Mouse (Mus musculus): ENCODE data around the gene Pcdh19. TPM values are rescaled to one million over a fixed set of nuclear protein-coding genes. Genes with fewer than 3 reads are reported as not detected.

Pcdh19 gene
- total and polyA plus RNA-seq, 3 experiments: not detected

DNA sequence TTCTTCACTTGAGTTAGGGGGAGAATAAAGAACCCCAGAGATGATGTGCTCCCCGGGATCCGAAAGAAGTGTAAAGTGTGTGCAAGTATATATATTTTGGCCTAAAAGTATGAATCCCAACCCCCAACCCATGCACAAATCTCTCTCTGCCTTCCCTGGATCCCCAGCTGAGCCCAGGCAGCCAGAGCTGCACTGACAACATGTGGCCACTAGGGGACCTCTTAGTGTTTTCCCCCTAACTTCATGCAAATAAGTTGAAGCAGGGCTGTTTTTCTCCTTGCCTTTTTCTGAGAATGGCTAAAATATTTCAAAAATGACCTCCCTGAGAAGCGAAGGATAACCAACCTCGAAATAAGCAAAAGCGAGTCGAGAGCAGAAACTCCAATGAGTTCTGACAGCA is 46.2 kb upstream of the Pcdh19 start:
- TF ChIP-seq POLR2AphosphoS2 (IDR thresholded peaks at IDR 0.05; ENCODE audit: low read depth, low read length) (no peak), SMC3 (IDR thresholded peaks at IDR 0.05; ENCODE audit: low read depth, low read length) (peak; percentile 28; the same call in 1 of the 2 replicates), RAD21 (IDR thresholded peaks at IDR 0.05; ENCODE audit: low read depth, low read length) (peak; percentile 3; the same call in 1 of the 2 replicates), ZC3H11A (IDR thresholded peaks at IDR 0.05; ENCODE audit: low read depth, low read length) (no peak), ZKSCAN1 (IDR thresholded peaks at IDR 0.05; ENCODE audit: borderline replicate concordance, low read depth, low read length) (no peak), MEF2A (IDR thresholded peaks at IDR 0.05; ENCODE audit: borderline replicate concordance, low read depth, low read length) (no peak), MAZ (IDR thresholded peaks at IDR 0.05; ENCODE audit: low read depth, low read length) (no peak), PAX5 (IDR thresholded peaks at IDR 0.05; ENCODE audit: low read length) (no peak), NELFE (IDR thresholded peaks at IDR 0.05; ENCODE audit: low read depth, low read length) (no peak), RCOR1 (conservative IDR thresholded peaks at IDR 0.05; ENCODE audit: low read depth, low read length) (no peak), MAFK (IDR thresholded peaks at IDR 0.05; ENCODE audit: insufficient replicate concordance, low read length) (no peak), E2F4 (IDR thresholded peaks at IDR 0.05; ENCODE audit: insufficient replicate concordance, low read depth, low read length) (no peak), POLR2A (IDR thresholded peaks at IDR 0.05; ENCODE audit: low read depth, low read length) (no peak), CTCF (conservative IDR thresholded peaks at IDR 0.05 in 1 of 2, IDR thresholded peaks at IDR 0.05 in 1 of 2; ENCODE audit: low read depth in 2 of 2, low read length in 2 of 2) (peak; percentile 59 to 75), KAT2A (IDR thresholded peaks at IDR 0.05; ENCODE audit: insufficient replicate concordance, low read length) (no peak), HCFC1 (IDR thresholded peaks at IDR 0.05; ENCODE audit: low read depth, low read length) (no peak), UBTF (IDR thresholded peaks at IDR 0.05; ENCODE audit: low read depth, low read length) (no peak), ZNF384 (IDR thresholded peaks at IDR 0.05; ENCODE audit: low read depth, low read length) (no peak), JUN (IDR thresholded peaks at IDR 0.05; ENCODE audit: insufficient read depth, low read depth, low read length) (no peak), BHLHE40 (IDR thresholded peaks at IDR 0.05; ENCODE audit: low read depth, low read length) (no peak), CHD1 (IDR thresholded peaks at IDR 0.05; ENCODE audit: low read depth, low read length) (no peak), CHD2 (IDR thresholded peaks at IDR 0.05; ENCODE audit: low read length) (no peak), IRF4 (IDR thresholded peaks at IDR 0.05; ENCODE audit: low read depth, low read length) (no peak)
- Histone ChIP-seq H3K36me3 (replicated peaks in 1 of 2; ENCODE audit: control insufficient read depth in 1 of 2, insufficient read depth in 1 of 2, low read length in 1 of 2) (no peaks in the 10 kb centered on the region), H3K4me1 (ENCODE audit: control insufficient read depth in 1 of 2, insufficient read depth in 2 of 2) (no peaks in the 10 kb centered on the region; a peak in 1 of 4 replicates), H3K4me2 (ENCODE audit: insufficient read depth, low read depth, poor library complexity, severe bottlenecking) (no peak overlapping the region), H3K27ac (ENCODE audit: insufficient read depth, low read depth) (no peak overlapping the region), H3K9me3 (replicated peaks; ENCODE audit: low read length) (no peaks in the 10 kb centered on the region), H3K27me3 (replicated peaks) (no peaks in the 10 kb centered on the region), H3K9ac (ENCODE audit: insufficient read depth, low read depth) (no peak overlapping the region), H3K79me2 (replicated peaks; ENCODE audit: control insufficient read depth, extremely low read depth, insufficient read depth, poor library complexity, severe bottlenecking) (no peaks in the 10 kb centered on the region), H3K4me3 (replicated peaks in 1 of 3; ENCODE audit: low read depth in 2 of 3, low read length in 2 of 3, poor library complexity in 1 of 3) (no peak overlapping the region)
- in situ Hi-C loops (cut with MboI; ENCODE audit: low pct_ligation_motif_present, low pct_unique_long_range_greater_than_20kb, low sequenced_read_pairs) (no loop called here), dilution Hi-C loops (cut with MboI; ENCODE audit: extremely low pct_ligation_motif_present, extremely low pct_unique_long_range_greater_than_20kb, low sequenced_read_pairs) (no loop called here)
- DNase-seq (ENCODE audit: extremely low read depth): peak; percentile 36

DNA sequence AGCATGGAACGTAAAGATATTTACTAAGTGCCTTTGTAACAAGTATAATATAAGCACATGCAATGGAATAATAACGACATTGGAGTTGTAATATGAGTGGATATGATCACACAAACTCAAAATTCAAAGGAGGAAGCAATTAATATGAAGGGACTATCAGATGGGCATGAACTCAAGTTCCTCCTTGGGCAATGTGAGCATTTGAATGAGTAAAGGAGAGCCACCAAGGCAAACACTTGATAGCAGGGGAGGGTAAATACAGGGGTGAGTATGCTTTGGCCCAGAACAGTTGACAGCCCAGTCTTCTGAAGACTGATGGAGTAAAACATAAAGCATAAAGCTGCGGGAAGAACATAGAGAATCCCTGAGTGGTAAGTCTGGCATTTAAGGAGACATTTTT is 32.7 kb upstream of the Pcdh19 start:
- no peaks in the 10 kb centered on the region for H3K79me2 ChIP-seq (replicated peaks; ENCODE audit: control insufficient read depth, extremely low read depth, insufficient read depth, poor library complexity, severe bottlenecking)
- H3K9ac ChIP-seq (ENCODE audit: insufficient read depth, low read depth): no peak overlapping the region
- in situ Hi-C loops (cut with MboI; ENCODE audit: low pct_ligation_motif_present, low pct_unique_long_range_greater_than_20kb, low sequenced_read_pairs): no loop called here
- H3K27ac ChIP-seq (ENCODE audit: insufficient read depth, low read depth): no peak overlapping the region
- H3K4me3 ChIP-seq (replicated peaks in 1 of 3; ENCODE audit: low read depth in 2 of 3, low read length in 2 of 3, poor library complexity in 1 of 3): no peak overlapping the region
- no peaks in the 10 kb centered on the region for H3K4me1 ChIP-seq (ENCODE audit: control insufficient read depth in 1 of 2, insufficient read depth in 2 of 2)
- no peaks in the 10 kb centered on the region for H3K9me3 ChIP-seq (replicated peaks; ENCODE audit: low read length)
- no peaks in the 10 kb centered on the region for H3K27me3 ChIP-seq (replicated peaks)
- no peak overlapping the region for H3K4me2 ChIP-seq (ENCODE audit: insufficient read depth, low read depth, poor library complexity, severe bottlenecking)
- H3K36me3 ChIP-seq (replicated peaks in 1 of 2; ENCODE audit: control insufficient read depth in 1 of 2, insufficient read depth in 1 of 2, low read length in 1 of 2): no peaks in the 10 kb centered on the region
- dilution Hi-C loops (cut with MboI; ENCODE audit: extremely low pct_ligation_motif_present, extremely low pct_unique_long_range_greater_than_20kb, low sequenced_read_pairs): no loop called here
- no peak for DNase-seq (ENCODE audit: extremely low read depth)
- no peak for TF ChIP-seq IRF4 (IDR thresholded peaks at IDR 0.05; ENCODE audit: low read depth, low read length)
- no peak for TF ChIP-seq ZKSCAN1 (IDR thresholded peaks at IDR 0.05; ENCODE audit: borderline replicate concordance, low read depth, low read length)
- no peak for TF ChIP-seq JUND (conservative IDR thresholded peaks at IDR 0.05; ENCODE audit: low read depth, low read length)
- no peak for TF ChIP-seq POLR2AphosphoS2 (IDR thresholded peaks at IDR 0.05; ENCODE audit: low read depth, low read length)
- TF ChIP-seq MAZ (IDR thresholded peaks at IDR 0.05; ENCODE audit: low read depth, low read length): no peak
- no peak for TF ChIP-seq TCF12 (IDR thresholded peaks at IDR 0.05; ENCODE audit: low read depth, low read length)
- no peak for TF ChIP-seq MAX (IDR thresholded peaks at IDR 0.05; ENCODE audit: low read length)
- TF ChIP-seq USF1 (IDR thresholded peaks at IDR 0.05; ENCODE audit: low read depth, low read length): no peak
- no peak for TF ChIP-seq SIN3A (IDR thresholded peaks at IDR 0.05; ENCODE audit: low read length)
- no peak for TF ChIP-seq POLR2A (IDR thresholded peaks at IDR 0.05; ENCODE audit: low read depth, low read length)
- no peak for TF ChIP-seq NRF1 (IDR thresholded peaks at IDR 0.05; ENCODE audit: low read depth, low read length)
- no peak for TF ChIP-seq HCFC1 (IDR thresholded peaks at IDR 0.05; ENCODE audit: low read depth, low read length)
- no peak for TF ChIP-seq MAFK (IDR thresholded peaks at IDR 0.05; ENCODE audit: insufficient replicate concordance, low read length)
- no peak for TF ChIP-seq CHD2 (IDR thresholded peaks at IDR 0.05; ENCODE audit: low read length)
- TF ChIP-seq MYC (IDR thresholded peaks at IDR 0.05; ENCODE audit: low read depth, low read length): no peak
- TF ChIP-seq GABPA (IDR thresholded peaks at IDR 0.05; ENCODE audit: insufficient replicate concordance, low read depth, low read length): no peak
- TF ChIP-seq TBP (conservative IDR thresholded peaks at IDR 0.05; ENCODE audit: low read depth, low read length): no peak

All from CH12.LX (cell line).